Mouse (Mus musculus): ENCODE measurements around the gene Zdhhc1. TPM values are rescaled to one million over a fixed set of nuclear protein-coding genes. Genes with fewer than 3 reads are reported as not detected.

The Zdhhc1 gene
- 4.7 and 4.9 TPM in 2 replicates for total RNA-seq (2012; rRNA removed)
- polyA plus RNA-seq (2012; ENCODE audit: insufficient read depth in 1 of 2, insufficient read length in 2 of 2, low read depth in 1 of 2, low replicate concordance in 2 of 2, missing spikeins in 1 of 2): 10 to 100 TPM in 1 of 2 experiments, not detected in 1; 11.5 TPM

DNA sequence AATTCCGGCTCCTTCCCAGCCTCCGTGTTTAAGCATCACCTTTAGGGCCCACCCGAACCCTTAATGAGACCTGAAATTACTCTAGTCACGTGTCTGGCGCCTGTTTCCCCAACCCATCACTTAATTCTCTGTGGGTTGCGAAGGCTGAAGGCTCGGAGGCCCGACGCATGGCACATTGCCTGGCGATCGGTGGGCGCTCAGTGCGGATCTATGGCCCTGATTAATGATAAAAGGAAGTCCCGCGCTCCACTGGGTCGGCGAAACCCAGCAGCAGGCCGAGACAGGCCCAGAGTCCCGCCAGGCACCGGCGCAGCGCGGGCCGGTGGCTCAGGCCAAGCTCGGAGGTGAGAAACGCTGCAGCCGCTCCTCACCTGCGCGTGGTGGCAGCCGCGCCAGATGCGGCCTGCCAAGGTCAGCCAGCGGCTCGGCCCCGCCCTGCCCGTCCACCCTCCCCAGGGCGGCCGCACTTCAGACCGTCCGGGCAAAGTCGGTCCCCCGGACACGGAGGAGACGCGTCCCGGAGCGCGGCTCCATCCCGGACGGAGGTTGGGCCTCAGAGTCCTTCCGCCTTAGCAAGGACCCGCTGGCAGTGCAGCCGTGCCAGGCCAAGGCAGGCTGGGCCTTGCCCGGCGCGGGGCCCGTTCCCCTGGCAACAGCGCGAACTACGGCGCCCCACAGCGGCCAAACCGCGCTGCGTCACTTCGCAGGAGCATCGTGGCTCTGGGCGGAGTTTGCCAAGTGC lies at the start of gene Zdhhc1:
Gene Zdhhc1 (minus strand): TSS at position 464 of the 742 bp plus-strand sequence.
- DNase-seq (ENCODE audit: low read depth, low spot score): peak; percentile 89
- Histone ChIP-seq H3K79me2 (ENCODE audit: control insufficient read depth, insufficient read depth, low read length, poor library complexity) (peaks cover 4% of the 10 kb centered on the region), H3K4me1 (ENCODE audit: control insufficient read depth in 1 of 2, insufficient read depth in 2 of 2, low read length in 2 of 2) (peaks cover 4 to 14% of the 10 kb centered on the region in 2 experiments), H3K4me3 (ENCODE audit: control insufficient read depth in 1 of 2, insufficient read depth in 1 of 2, low read depth in 2 of 2, low read length in 2 of 2) (peak within 1 kb of the TSS; percentile 82 to 93), H3K9ac (ENCODE audit: control insufficient read depth, low read depth, low read length, poor library complexity, severe bottlenecking) (peak within 1 kb of the TSS; percentile 92), H3K27ac (ENCODE audit: control insufficient read depth, low read depth, low read length) (peak within 1 kb of the TSS; percentile 15), H3K36me3 (ENCODE audit: control insufficient read depth in 1 of 2, insufficient read depth in 2 of 2, low read length in 2 of 2) (peaks cover 0 to 12% of the 10 kb centered on the region in 2 experiments; a peak in 2 of 4 replicates), H3K9me3 (replicated peaks; ENCODE audit: insufficient read depth, low read length) (no peaks in the 10 kb centered on the region), H3K27me3 (ENCODE audit: control insufficient read depth in 1 of 2, insufficient read depth in 2 of 2, low read length in 2 of 2) (no peaks in the 10 kb centered on the region)
- TF ChIP-seq POLR2A (IDR thresholded peaks at IDR 0.05; ENCODE audit: control insufficient read depth in 1 of 2, insufficient read depth in 1 of 2, low read depth in 1 of 2, low read length in 2 of 2, poor library complexity in 1 of 2) (peak; percentile 62 to 67; a peak in 3 of 4 replicates), ELF1 (IDR thresholded peaks at IDR 0.05; ENCODE audit: low read depth, low read length) (peak; percentile 78; the same call in 1 of the 2 replicates), CTCF (IDR thresholded peaks at IDR 0.05 in 2 of 3, conservative IDR thresholded peaks at IDR 0.05 in 1 of 3; ENCODE audit: control insufficient read depth in 1 of 3, insufficient read depth in 1 of 3, low read depth in 2 of 3, low read length in 3 of 3, poor library complexity in 1 of 3, severe bottlenecking in 1 of 3) (peak; percentile 55 to 83 (median 62)), ZMIZ1 (IDR thresholded peaks at IDR 0.05; ENCODE audit: low read depth, low read length) (no peak), SMC3 (IDR thresholded peaks at IDR 0.05; ENCODE audit: low read depth, low read length) (no peak), POLR2AphosphoS2 (IDR thresholded peaks at IDR 0.05; ENCODE audit: low read length) (no peak), MAZ (IDR thresholded peaks at IDR 0.05; ENCODE audit: low read depth, low read length) (no peak; the same call in 1 of the 2 replicates), NRF1 (IDR thresholded peaks at IDR 0.05; ENCODE audit: insufficient read depth, low read depth, low read length, poor library complexity, severe bottlenecking) (0 out of 2 replicates have a peak, but pooled peaks have one; percentile 14), POLR2AphosphoS5 (IDR thresholded peaks at IDR 0.05; ENCODE audit: borderline replicate concordance, low read depth, low read length) (no peak), JUND (IDR thresholded peaks at IDR 0.05; ENCODE audit: low read depth, low read length) (no peak), TAL1 (IDR thresholded peaks at IDR 0.05; ENCODE audit: low read length) (no peak), MXI1 (IDR thresholded peaks at IDR 0.05; ENCODE audit: low read depth, low read length) (peak; percentile 91), NELFE (IDR thresholded peaks at IDR 0.05; ENCODE audit: low read depth, low read length) (peak; percentile 73), SIN3A (IDR thresholded peaks at IDR 0.05; ENCODE audit: low read length) (peak; percentile 92), BHLHE40 (IDR thresholded peaks at IDR 0.05; ENCODE audit: borderline replicate concordance, low read depth, low read length) (peak; percentile 50; the same call in 1 of the 2 replicates), ZKSCAN1 (IDR thresholded peaks at IDR 0.05; ENCODE audit: low read depth, low read length) (no peak), TBP (IDR thresholded peaks at IDR 0.05; ENCODE audit: low read depth, low read length) (no peak), MAX (IDR thresholded peaks at IDR 0.05; ENCODE audit: low read length) (peak; percentile 66), USF1 (IDR thresholded peaks at IDR 0.05; ENCODE audit: low read depth, low read length) (peak; percentile 84), RAD21 (IDR thresholded peaks at IDR 0.05; ENCODE audit: low read depth, low read length) (no peak), UBTF (IDR thresholded peaks at IDR 0.05; ENCODE audit: borderline replicate concordance, insufficient read depth, low read depth, low read length) (no peak; the same call in 1 of the 2 replicates), HCFC1 (IDR thresholded peaks at IDR 0.05; ENCODE audit: low read depth, low read length) (peak; percentile 84)

Measured in MEL (cell line).